Mouse (Mus musculus): ENCODE data around the gene Dnase1l3.

GRCm38 (mm10) chr14:7997255-7997696, 2.9 kb upstream of the Dnase1l3 start:
- peak; percentile 91 for TF ChIP-seq CTCF (IDR thresholded peaks at IDR 0.05; ENCODE audit: extremely low read depth, insufficient read depth, insufficient read length, insufficient replicate concordance)
- TF ChIP-seq POLR2A (IDR thresholded peaks at IDR 0.05; ENCODE audit: low read depth, low read length) = no peak

Measured in spleen, adult 2 months (tissue).